9 mouse cellular contexts compared by ENCODE assay signal in genomic region chr6:134425216-134425717, GRCm38 (mm10). TPM values are rescaled to one million over a fixed set of nuclear protein-coding genes. Genes with fewer than 3 reads are reported as not detected.
DNase-seq lines count a peak whose midpoint lies in the region; ATAC-seq and TF ChIP-seq lines count a peak whose summit lies in the region.
"Had no signal": no experiment of that assay in that cellular context is flagged by ENCODE, and none has a peak within 500 bp of the region (broad histone marks: within the 10 kb centered on the region; RNA-seq: fewer than 3 reads in every experiment).

No protein-coding gene starts in this region.

- no peaks in the 10 kb centered on the region for H3K9me3 ChIP-seq in ES-Bruce4 (replicated peaks; ENCODE audit: control insufficient read depth, insufficient read depth, low read length, poor library complexity, severe bottlenecking)
- no peaks in the 10 kb centered on the region for H3K9me3 ChIP-seq in forebrain, embryonic 14.5 days (replicated peaks; ENCODE audit: control insufficient read depth, low read length)
- no peaks in the 10 kb centered on the region for H3K9me3 ChIP-seq in liver, embryonic 14.5 days (ENCODE audit: control insufficient read depth, low read length)
- no peaks in the 10 kb centered on the region for H3K9me3 ChIP-seq in neural tube, embryonic 12.5 days

- no peaks in the 10 kb centered on the region for H3K4me1 ChIP-seq in ES-Bruce4 (ENCODE audit: control insufficient read depth, insufficient read depth, low read length)
- H3K4me1 ChIP-seq in forebrain, embryonic 14.5 days (ENCODE audit: control insufficient read depth, insufficient read depth, low read length) = no peaks in the 10 kb centered on the region
- no peaks in the 10 kb centered on the region for H3K4me1 ChIP-seq in liver, embryonic 14.5 days (replicated peaks; ENCODE audit: control insufficient read depth in 2 of 2, insufficient read depth in 2 of 2, low read length in 1 of 2)
- no peaks in the 10 kb centered on the region for H3K4me1 ChIP-seq in neural tube, embryonic 12.5 days

- TF ChIP-seq EP300 in ES-Bruce4 (IDR thresholded peaks at IDR 0.05; ENCODE audit: insufficient read depth, low read depth, low read length) = no peak
- TF ChIP-seq EP300 in liver, embryonic 14.5 days (IDR thresholded peaks at IDR 0.05; ENCODE audit: low read depth) = no peak

- intact Hi-C loops in heart, postnatal 14 days (cut with DNase I) = loop anchor here (10.0 kb wide), 2 partner anchors 370 to 440 kb away; partner anchors contain the start of gene Dusp16

- H3K4me2 ChIP-seq in forebrain, embryonic 14.5 days (ENCODE audit: low read length) = no peak overlapping the region
- no peak overlapping the region for H3K4me2 ChIP-seq in liver, embryonic 14.5 days (ENCODE audit: low read depth)
- H3K4me2 ChIP-seq in neural tube, embryonic 12.5 days (replicated peaks) = no peak overlapping the region

- no peaks in the 10 kb centered on the region for H3K27me3 ChIP-seq in ES-Bruce4 (ENCODE audit: control insufficient read depth, insufficient read depth, low read length, poor library complexity, severe bottlenecking)
- no peaks in the 10 kb centered on the region for H3K27me3 ChIP-seq in forebrain, embryonic 14.5 days (replicated peaks; ENCODE audit: control insufficient read depth, insufficient read depth, low read length)
- H3K27me3 ChIP-seq in liver, embryonic 14.5 days (ENCODE audit: control insufficient read depth, insufficient read depth, low read length) = no peaks in the 10 kb centered on the region
- H3K27me3 ChIP-seq in neural tube, embryonic 12.5 days (replicated peaks) = no peaks in the 10 kb centered on the region

- no peak for TF ChIP-seq POLR2A in ES-Bruce4 (IDR thresholded peaks at IDR 0.05; ENCODE audit: insufficient read depth, low read length)

- DNase-seq in c-Kit-positive CD71-positive TER-119-negative erythroid progenitor cells, embryonic 14.5 days (ENCODE audit: low read depth) = peak; percentile 34
- peak; percentile 89 for DNase-seq in forebrain, embryonic 14.5 days (ENCODE audit: low spot score)
- peak; percentile 60 to 78 for DNase-seq in heart, postnatal 14 days
- peak; percentile 78 to 80 for DNase-seq in kidney, postnatal 36 days
- peak; percentile 11 to 27 (median 22) for DNase-seq in liver, embryonic 14.5 days (ENCODE audit: low read depth in 3 of 3, low spot score in 3 of 3)
- peak; percentile 27 to 33 for DNase-seq in thymus, postnatal 36 days

- TF ChIP-seq CTCF in ES-Bruce4 (IDR thresholded peaks at IDR 0.05; ENCODE audit: low read depth, low read length) = peak; percentile 42
- peak; percentile 64 for TF ChIP-seq CTCF in liver, embryonic 14.5 days (IDR thresholded peaks at IDR 0.05; ENCODE audit: low read depth)

- no peaks in the 10 kb centered on the region for H3K36me3 ChIP-seq in ES-Bruce4 (ENCODE audit: control insufficient read depth, insufficient read depth, low read length, poor library complexity, severe bottlenecking)
- no peaks in the 10 kb centered on the region for H3K36me3 ChIP-seq in forebrain, embryonic 14.5 days (ENCODE audit: control insufficient read depth, insufficient read depth, low read length)
- H3K36me3 ChIP-seq in liver, embryonic 14.5 days (replicated peaks; ENCODE audit: control insufficient read depth, insufficient read depth, low read depth) = no peaks in the 10 kb centered on the region
- H3K36me3 ChIP-seq in neural tube, embryonic 12.5 days = no peaks in the 10 kb centered on the region

- WGBS in forebrain, embryonic 14.5 days = 39% methylated on average over 11 of the region's 11 CpGs
- 27% methylated on average over 11 of the region's 11 CpGs for WGBS in liver, embryonic 14.5 days (ENCODE audit: insufficient replicate concordance)
- whole genome bisulfite sequencing in neural tube, embryonic 12.5 days = 39% methylated on average over 11 of the region's 11 CpGs

- peak overlapping the region; percentile 57 for H3K4me3 ChIP-seq in ES-Bruce4 (ENCODE audit: low read depth, low read length)
- no peak overlapping the region for H3K4me3 ChIP-seq in forebrain, embryonic 14.5 days (ENCODE audit: low read depth, low read length)
- H3K4me3 ChIP-seq in liver, embryonic 14.5 days (ENCODE audit: insufficient read depth in 1 of 2, low read depth in 2 of 2, low read length in 2 of 2) = no peak overlapping the region
- no peak overlapping the region for H3K4me3 ChIP-seq in neural tube, embryonic 12.5 days

- H3K9ac ChIP-seq in ES-Bruce4 (ENCODE audit: low read depth, poor library complexity, severe bottlenecking) = no peak overlapping the region
- H3K9ac ChIP-seq in forebrain, embryonic 14.5 days (ENCODE audit: low read length) = no peak overlapping the region
- no peak overlapping the region for H3K9ac ChIP-seq in liver, embryonic 14.5 days (replicated peaks)
- no peak overlapping the region for H3K9ac ChIP-seq in neural tube, embryonic 12.5 days

- ATAC-seq in forebrain, embryonic 14.5 days = peak; percentile 92
- ATAC-seq in liver, embryonic 14.5 days (ENCODE audit: insufficient read depth) = peak; percentile 59
- ATAC-seq in neural tube, embryonic 12.5 days (ENCODE audit: low FRiP score, low read depth) = peak; percentile 53

- no peak overlapping the region for H3K27ac ChIP-seq in ES-Bruce4 (ENCODE audit: insufficient read depth, low read length)
- no peak overlapping the region for H3K27ac ChIP-seq in forebrain, embryonic 14.5 days (ENCODE audit: low read depth, low read length)
- no peak overlapping the region for H3K27ac ChIP-seq in liver, embryonic 14.5 days
- H3K27ac ChIP-seq in neural tube, embryonic 12.5 days = no peak overlapping the region

RNA-seq across cellular contexts. Expression of gene Bcl2l14, which starts 29.1 kb away (rescaled TPM):
- polyA plus RNA-seq in ES-Bruce4 (2011; ENCODE audit: insufficient read depth, insufficient read length, low read depth, missing spikeins) = 0.90 and 1.2 TPM in 2 replicates
- not detected in 2 replicates for polyA plus RNA-seq in forebrain, embryonic 14.5 days (2014; fragmentation: Nextera tagmentation; extraction: Ambion mirVana)
- total RNA-seq in heart, postnatal 14 days (2021) = not detected
- polyA plus RNA-seq in liver, embryonic 14.5 days (2012; rRNA removed) = 0.03 and 0.08 TPM in 2 replicates
- 0.10 TPM in 1 of 2 replicates, not detected in the other for polyA plus RNA-seq in liver, embryonic 14.5 days (2014; fragmentation: Nextera tagmentation; extraction: Ambion mirVana)
- polyA plus RNA-seq in neural tube, embryonic 12.5 days (2016; fragmentation: Nextera tagmentation; extraction: Ambion mirVana) = 0.09 TPM in 1 of 2 replicates, not detected in the other
- polyA plus RNA-seq: frontal cortex, adult 2 months had no signal

Comparison
In these comparisons a context has a peak if more than half of its experiments do, and no peak if none do; other contexts are left out.
1. DNase-seq: peak in every context shown above with its lines; median percentile 89 in forebrain, embryonic 14.5 days; 79 in kidney, postnatal 36 days; 69 in heart, postnatal 14 days; 34 in c-Kit-positive CD71-positive TER-119-negative erythroid progenitor cells, embryonic 14.5 days; 30 in thymus, postnatal 36 days; 22 in liver, embryonic 14.5 days.